Mouse (Mus musculus) bone marrow, adult 2 months (tissue): Measurements from ENCODE around the gene Syt1.

Source experiments
- CTCF ChIP-seq: fragments of 200-500 bp; IDR thresholded peaks from 2 replicates; pipeline ENCODE4 v1.5.1; 2011; ENCODE audit warnings: low read length, control low read depth; ENCODE audit not compliant: control insufficient read depth, insufficient read depth
- POLR2A ChIP-seq: fragments of 200-500 bp; IDR thresholded peaks from 2 replicates; pipeline ENCODE4 v1.6.1; 2011; ENCODE audit warnings: low read depth, mild to moderate bottlenecking, control low read depth, low read length, borderline replicate concordance; ENCODE audit not compliant: control insufficient read depth

- TF ChIP-seq CTCF (no peak), POLR2A (no peak)
Measured at GRCm38 (mm10) chr10:108448421-108448820, 562.4 kb downstream of the Syt1 start.
